Mouse (Mus musculus): ENCODE measurements around the gene Ggt7. TPM values are rescaled to one million over a fixed set of nuclear protein-coding genes. Genes with fewer than 3 reads are reported as not detected.
"Not testable (repeated sequence)": the region's sequence is repeated elsewhere in the genome, so short reads cannot be mapped to it uniquely, and the experiment has no call there.

Ggt7 gene
- polyA plus RNA-seq (2016; fragmentation: Nextera tagmentation; extraction: Ambion mirVana), result 2.0 and 3.0 TPM in 2 replicates

DNA sequence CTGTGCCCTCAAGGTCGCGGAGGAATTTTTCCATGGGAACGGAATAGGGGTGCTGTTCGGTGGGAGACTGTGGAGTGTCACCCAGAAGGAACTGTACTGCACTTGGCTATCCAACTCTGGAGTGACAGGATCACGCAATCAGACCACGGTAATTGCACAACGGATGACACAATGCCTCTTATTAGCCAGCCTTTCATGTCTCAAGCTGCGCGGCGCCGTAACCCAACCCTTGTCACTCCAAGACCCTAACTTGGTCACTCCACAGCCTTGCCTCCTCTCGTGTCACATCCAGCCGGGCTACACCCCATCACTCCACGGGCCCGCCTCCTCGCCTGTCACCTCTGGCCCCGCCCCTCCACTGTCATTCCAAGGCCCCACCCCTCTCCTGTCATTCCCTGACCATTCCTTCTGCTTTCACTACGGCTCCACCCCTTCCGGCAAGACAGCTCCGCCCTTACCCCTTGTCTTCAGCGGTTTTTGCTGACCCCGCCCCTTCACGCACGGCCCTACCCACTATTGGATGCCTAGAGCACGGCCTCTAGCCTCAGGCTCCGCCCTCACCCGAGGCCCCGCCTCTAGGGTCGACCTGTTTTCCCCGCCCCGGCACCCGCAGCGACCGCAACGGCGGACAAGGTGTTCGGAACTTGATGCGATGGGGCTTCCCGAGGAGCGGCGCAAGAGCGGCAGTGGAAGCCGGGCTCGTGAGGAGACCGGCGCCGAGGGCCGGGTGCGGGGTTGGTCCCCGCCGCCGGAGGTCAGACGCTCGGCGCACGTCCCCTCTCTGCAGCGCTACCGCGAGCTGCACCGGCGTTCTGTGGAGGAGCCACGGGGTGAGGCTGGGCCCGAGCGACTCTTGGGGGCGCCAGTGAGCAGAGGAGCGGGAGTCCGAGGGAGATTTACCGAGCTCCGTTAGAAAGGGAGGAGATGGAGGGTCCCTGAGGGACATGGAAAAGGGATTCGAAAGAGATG lies at the start of gene Ggt7, which contains the start of gene Acss2:
TSS of gene Ggt7 (minus strand) at position 783 of the 969 bp plus-strand sequence.
TSS of gene Acss2 (plus strand) at position 494 of the 969 bp plus-strand sequence.
- peak; percentile 100 for ATAC-seq (ENCODE audit: insufficient number of reproducible peaks, low FRiP score)
- no peaks in the 10 kb centered on the region for H3K9me3 ChIP-seq (replicated peaks)
- no peaks in the 10 kb centered on the region for H3K36me3 ChIP-seq
- H3K27me3 ChIP-seq (replicated peaks), result peaks cover 25% of the 10 kb centered on the region
- H3K4me3 ChIP-seq, result peak within 1 kb of the TSS; percentile 97
- H3K9ac ChIP-seq, result peak within 1 kb of the TSS; percentile 75
- peaks cover 16% of the 10 kb centered on the region for H3K4me1 ChIP-seq (replicated peaks)
- peak within 1 kb of the TSS; percentile 66 for H3K27ac ChIP-seq (ENCODE audit: poor library complexity, severe bottlenecking)
- WGBS, result 3% methylated on average over 70 of the region's 70 CpGs
- H3K4me2 ChIP-seq, result peak within 1 kb of the TSS; percentile 96

DNA sequence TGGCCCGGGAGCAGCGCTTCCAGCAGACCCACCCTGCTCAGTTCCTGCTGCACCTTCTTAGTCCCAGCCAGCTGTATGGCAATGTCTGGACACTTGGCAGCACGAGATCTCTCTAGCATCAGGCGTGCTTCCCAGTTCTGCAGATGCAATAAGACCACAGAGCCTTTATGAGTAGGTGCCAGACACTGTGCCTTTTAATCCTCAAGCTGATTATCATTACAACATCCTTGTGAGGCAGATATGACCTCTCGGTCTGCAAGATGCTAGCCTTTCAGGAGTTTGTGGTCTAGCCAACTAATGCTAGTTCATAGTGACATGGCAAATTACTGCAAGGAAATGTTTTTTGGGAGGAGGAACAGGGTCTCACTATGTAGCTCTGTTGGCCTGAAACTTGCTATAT lies 49.7 kb upstream of the Ggt7 start:
- WGBS, result 80% methylated on average over 5 of the region's 5 CpGs
- Histone ChIP-seq H3K9me3 (replicated peaks) (no peaks in the 10 kb centered on the region), H3K36me3 (peaks cover 38% of the 10 kb centered on the region), H3K4me1 (replicated peaks) (no peaks in the 10 kb centered on the region), H3K4me2 (no peak overlapping the region), H3K4me3 (no peak overlapping the region), H3K9ac (no peak overlapping the region), H3K27me3 (replicated peaks) (no peaks in the 10 kb centered on the region), H3K27ac (ENCODE audit: poor library complexity, severe bottlenecking) (no peak overlapping the region)
- ATAC-seq (ENCODE audit: insufficient number of reproducible peaks, low FRiP score), result no peak

DNA sequence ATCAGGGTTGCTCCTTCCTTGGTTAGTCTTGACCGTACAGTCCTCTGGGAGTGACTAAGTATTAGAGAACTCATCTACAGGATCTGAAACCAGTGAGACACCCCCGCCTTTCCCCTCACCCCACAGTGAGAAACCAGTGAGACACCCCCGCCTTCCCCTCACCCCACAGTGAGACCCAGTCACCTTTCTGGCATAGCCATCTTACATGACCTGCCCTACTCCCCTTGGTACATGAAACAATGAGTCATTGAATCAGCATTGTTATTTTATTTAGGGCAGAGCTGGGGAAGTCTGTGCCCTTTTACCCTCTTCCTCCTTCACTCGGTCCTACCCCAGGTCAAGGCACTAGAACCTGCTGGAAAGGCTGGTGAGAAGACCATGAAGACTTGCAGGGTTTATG lies 44.9 kb upstream of the Ggt7 start:
- Histone ChIP-seq H3K4me2 (no peak overlapping the region), H3K4me1 (replicated peaks) (no peaks in the 10 kb centered on the region), H3K27me3 (replicated peaks) (no peaks in the 10 kb centered on the region), H3K4me3 (no peak overlapping the region), H3K36me3 (peaks cover 44% of the 10 kb centered on the region), H3K9me3 (replicated peaks) (no peaks in the 10 kb centered on the region), H3K27ac (ENCODE audit: poor library complexity, severe bottlenecking) (no peak overlapping the region), H3K9ac (no peak overlapping the region)
- 80% methylated on average over 4 of the region's 4 CpGs for WGBS
- no peak for ATAC-seq (ENCODE audit: insufficient number of reproducible peaks, low FRiP score)

DNA sequence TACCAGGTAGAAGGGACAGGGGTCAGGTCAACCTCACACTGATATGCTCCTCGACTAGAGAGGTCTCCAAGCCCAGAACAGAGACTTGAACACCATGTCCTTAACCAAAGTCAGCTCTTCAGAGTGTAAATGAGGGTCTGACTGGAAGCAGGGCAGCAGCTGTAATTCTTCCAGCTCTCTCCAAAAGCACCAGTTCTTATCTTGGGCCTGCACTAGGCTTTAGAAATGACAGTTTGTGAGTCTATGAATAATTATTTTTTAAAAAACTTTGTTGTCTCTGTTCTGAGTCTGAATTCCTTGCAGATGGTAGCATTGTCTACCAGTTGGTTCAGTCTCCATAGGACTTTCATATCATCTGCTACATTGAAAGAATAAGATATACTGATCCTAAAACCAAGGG lies 44.2 kb upstream of the Ggt7 start:
- Histone ChIP-seq H3K4me2 (no peak overlapping the region), H3K9ac (no peak overlapping the region), H3K27me3 (replicated peaks) (no peaks in the 10 kb centered on the region), H3K36me3 (peaks cover 40% of the 10 kb centered on the region), H3K27ac (ENCODE audit: poor library complexity, severe bottlenecking) (no peak overlapping the region), H3K9me3 (replicated peaks) (no peaks in the 10 kb centered on the region), H3K4me1 (replicated peaks) (no peaks in the 10 kb centered on the region), H3K4me3 (no peak overlapping the region)
- WGBS, result 50% methylated on average over 1 of the region's 1 CpGs
- no peak for ATAC-seq (ENCODE audit: insufficient number of reproducible peaks, low FRiP score)

DNA sequence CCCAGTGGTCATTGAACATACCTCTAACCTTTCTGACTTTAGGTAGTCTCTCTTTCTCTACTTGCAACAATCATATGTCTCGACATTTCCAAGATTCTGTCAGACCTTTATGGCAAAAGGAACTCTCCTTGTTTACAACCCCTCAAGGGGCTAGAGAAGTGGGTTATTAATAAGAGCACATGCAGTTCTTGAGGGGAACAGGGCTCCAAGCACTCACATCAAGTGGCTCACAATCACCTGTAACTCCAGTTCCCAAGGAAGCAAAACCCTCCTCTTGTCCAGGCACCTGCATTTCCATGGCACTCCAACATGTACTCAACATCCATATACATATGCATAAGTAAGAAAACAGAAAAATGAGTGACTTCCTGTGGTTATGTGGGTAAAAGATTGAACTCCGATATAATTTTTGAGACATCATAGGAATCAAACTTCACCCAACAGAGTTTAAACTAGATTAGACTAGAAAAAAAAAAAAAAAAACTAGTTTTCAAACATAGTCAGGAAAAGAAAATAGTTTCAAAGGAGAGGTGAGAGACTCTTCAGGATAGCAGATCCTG lies 36.5 kb upstream of the Ggt7 start:
- Histone ChIP-seq H3K36me3 (peaks cover 5% of the 10 kb centered on the region), H3K27me3 (replicated peaks) (no peaks in the 10 kb centered on the region), H3K4me3 (no peak overlapping the region), H3K27ac (ENCODE audit: poor library complexity, severe bottlenecking) (no peak overlapping the region), H3K9ac (no peak overlapping the region), H3K9me3 (replicated peaks) (no peaks in the 10 kb centered on the region), H3K4me2 (no peak overlapping the region), H3K4me1 (replicated peaks) (no peaks in the 10 kb centered on the region)
- no peak for ATAC-seq (ENCODE audit: insufficient number of reproducible peaks, low FRiP score)
- 80% methylated on average over 2 of the region's 2 CpGs for WGBS

DNA sequence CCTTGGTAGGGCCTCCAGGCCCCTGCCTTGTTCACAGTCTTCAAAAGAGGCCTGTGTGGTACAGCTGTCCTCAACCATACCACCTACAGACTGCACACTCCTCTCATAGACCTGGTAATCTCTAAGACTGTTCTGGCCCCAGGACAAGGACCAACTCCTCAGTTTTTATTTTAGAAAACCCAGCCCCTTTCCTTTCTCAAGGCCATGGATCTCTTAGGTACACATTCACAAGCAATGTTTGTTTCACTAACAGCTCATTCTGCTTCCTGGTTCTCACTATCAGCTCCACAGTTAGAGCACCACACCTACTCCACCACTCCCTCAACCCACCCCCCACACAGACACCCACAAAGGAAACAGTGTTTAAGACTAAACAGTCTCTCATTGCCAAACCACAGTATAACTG lies 34.9 kb upstream of the Ggt7 start:
- Histone ChIP-seq H3K9me3 (replicated peaks) (no peaks in the 10 kb centered on the region), H3K4me3 (no peak overlapping the region), H3K9ac (no peak overlapping the region), H3K36me3 (no peaks in the 10 kb centered on the region), H3K4me2 (no peak overlapping the region), H3K4me1 (replicated peaks) (no peaks in the 10 kb centered on the region), H3K27me3 (replicated peaks) (no peaks in the 10 kb centered on the region), H3K27ac (ENCODE audit: poor library complexity, severe bottlenecking) (no peak overlapping the region)
- no peak for ATAC-seq (ENCODE audit: insufficient number of reproducible peaks, low FRiP score)

DNA sequence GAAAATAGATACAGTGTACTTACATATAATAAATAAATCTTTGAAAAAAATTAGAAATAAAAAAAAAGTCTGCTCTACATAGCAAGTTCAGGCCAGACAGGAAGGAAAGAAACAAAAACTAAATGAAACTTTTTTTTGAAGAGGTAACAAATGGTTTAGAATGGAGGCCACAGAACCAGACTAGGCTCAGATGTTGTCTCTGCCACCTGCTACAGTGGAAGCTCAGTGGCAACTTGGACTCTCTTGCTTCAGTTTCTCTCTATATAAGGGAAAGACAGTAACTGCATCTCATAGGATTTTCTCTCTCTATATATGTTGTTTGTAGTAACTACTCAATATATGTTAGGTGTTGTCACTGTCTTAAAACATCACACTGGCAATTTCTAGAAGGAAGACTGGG lies 34.3 kb upstream of the Ggt7 start:
- Histone ChIP-seq H3K9ac (no peak overlapping the region), H3K36me3 (no peaks in the 10 kb centered on the region), H3K27ac (ENCODE audit: poor library complexity, severe bottlenecking) (no peak overlapping the region), H3K4me2 (no peak overlapping the region), H3K4me3 (no peak overlapping the region), H3K4me1 (replicated peaks) (no peaks in the 10 kb centered on the region), H3K27me3 (replicated peaks) (no peaks in the 10 kb centered on the region), H3K9me3 (replicated peaks) (no peaks in the 10 kb centered on the region)
- no peak for ATAC-seq (ENCODE audit: insufficient number of reproducible peaks, low FRiP score)

DNA sequence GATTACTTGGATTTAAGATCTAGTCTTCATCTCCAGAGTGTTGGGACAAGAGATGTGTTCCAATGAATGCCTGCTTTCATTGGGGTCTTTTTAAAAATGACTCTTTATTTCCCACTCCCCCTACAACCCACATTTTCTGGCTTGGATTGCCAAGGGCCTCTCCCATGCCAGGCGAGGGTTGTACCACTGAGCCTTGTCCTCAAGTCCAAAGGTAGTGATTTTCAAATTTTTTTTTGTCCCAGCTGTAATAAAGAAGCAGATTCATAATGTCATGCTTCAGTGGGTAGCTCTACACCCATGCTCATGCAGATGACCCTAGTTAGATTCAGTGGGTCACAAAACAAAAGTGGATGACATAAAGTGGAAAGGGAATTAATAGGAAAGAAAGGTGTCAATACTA lies 28.9 kb upstream of the Ggt7 start:
- H3K27ac ChIP-seq (ENCODE audit: poor library complexity, severe bottlenecking), result no peak overlapping the region
- no peaks in the 10 kb centered on the region for H3K36me3 ChIP-seq
- 55% methylated on average over 1 of the region's 1 CpGs for WGBS
- H3K9me3 ChIP-seq (replicated peaks), result no peaks in the 10 kb centered on the region
- ATAC-seq (ENCODE audit: insufficient number of reproducible peaks, low FRiP score), result no peak
- 0 out of 2 replicates have a peak, but pooled peaks cover 7% of the 10 kb centered on the region for H3K4me1 ChIP-seq (replicated peaks)
- H3K4me3 ChIP-seq, result no peak overlapping the region
- H3K4me2 ChIP-seq, result no peak overlapping the region
- no peaks in the 10 kb centered on the region for H3K27me3 ChIP-seq (replicated peaks)
- no peak overlapping the region for H3K9ac ChIP-seq

DNA sequence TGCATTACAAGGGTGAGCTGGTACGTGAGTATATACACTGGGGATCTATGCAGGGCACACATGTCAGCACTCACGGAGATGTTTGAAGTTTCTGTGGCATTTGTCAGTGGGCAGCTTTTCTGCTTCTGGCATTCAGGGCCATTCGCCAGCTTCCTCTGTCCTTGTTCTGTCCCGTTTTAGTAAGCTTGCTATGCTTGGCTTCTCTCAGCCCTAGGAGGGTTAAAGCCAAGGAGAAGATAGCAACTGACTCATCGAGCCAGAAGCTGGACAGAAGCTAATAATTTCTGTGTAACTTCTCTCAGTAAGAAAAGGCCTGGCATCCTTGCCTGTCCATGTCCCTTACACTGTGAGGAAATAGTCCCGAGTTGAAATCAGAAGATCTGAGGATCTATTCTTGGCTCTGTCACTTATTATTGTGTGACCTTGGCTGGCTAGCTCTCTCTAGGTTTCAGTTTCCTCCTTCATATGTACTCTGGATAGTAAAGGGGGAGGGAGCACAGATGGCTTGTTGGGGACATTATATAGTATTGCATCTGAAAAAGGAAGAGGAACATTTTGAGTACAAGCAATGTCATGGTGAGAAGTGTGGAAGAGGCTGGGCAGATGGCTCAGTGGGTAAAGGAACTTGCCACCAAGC lies 22.9 kb upstream of the Ggt7 start:
- ATAC-seq (ENCODE audit: insufficient number of reproducible peaks, low FRiP score), result no peak
- Histone ChIP-seq H3K36me3 (no peaks in the 10 kb centered on the region), H3K9me3 (replicated peaks) (no peaks in the 10 kb centered on the region), H3K27ac (ENCODE audit: poor library complexity, severe bottlenecking) (peak overlapping the region; percentile 86), H3K4me3 (no peak overlapping the region), H3K4me1 (replicated peaks) (peaks cover 17% of the 10 kb centered on the region), H3K4me2 (peak overlapping the region; percentile 35), H3K9ac (no peak overlapping the region), H3K27me3 (replicated peaks) (no peaks in the 10 kb centered on the region)
- WGBS, result 36% methylated on average over 6 of the region's 6 CpGs

DNA sequence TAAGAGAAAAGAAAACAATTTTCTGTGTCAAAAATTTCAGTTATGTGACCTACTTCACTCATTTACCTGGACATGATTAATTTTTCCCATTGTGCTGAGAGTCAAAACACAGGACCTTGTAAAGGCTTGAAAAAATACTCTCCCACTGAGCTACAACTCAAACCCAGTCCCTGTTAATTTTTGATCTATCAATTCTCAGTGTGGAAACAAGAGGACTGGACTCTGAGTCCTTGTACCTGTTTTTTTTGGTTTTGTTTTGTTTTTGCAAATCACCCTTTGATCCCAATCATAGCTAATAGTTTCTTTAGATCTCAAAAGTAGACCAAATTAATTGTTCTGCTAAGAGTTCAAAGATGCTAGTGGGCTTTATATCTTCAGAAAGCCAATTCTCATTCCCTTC lies 21.7 kb upstream of the Ggt7 start:
- no peak for ATAC-seq (ENCODE audit: insufficient number of reproducible peaks, low FRiP score)
- Histone ChIP-seq H3K4me3 (no peak overlapping the region), H3K9ac (no peak overlapping the region), H3K9me3 (replicated peaks) (no peaks in the 10 kb centered on the region), H3K27me3 (replicated peaks) (no peaks in the 10 kb centered on the region), H3K4me1 (replicated peaks) (peaks cover 17% of the 10 kb centered on the region), H3K4me2 (no peak overlapping the region), H3K27ac (ENCODE audit: poor library complexity, severe bottlenecking) (no peak overlapping the region), H3K36me3 (no peaks in the 10 kb centered on the region)

DNA sequence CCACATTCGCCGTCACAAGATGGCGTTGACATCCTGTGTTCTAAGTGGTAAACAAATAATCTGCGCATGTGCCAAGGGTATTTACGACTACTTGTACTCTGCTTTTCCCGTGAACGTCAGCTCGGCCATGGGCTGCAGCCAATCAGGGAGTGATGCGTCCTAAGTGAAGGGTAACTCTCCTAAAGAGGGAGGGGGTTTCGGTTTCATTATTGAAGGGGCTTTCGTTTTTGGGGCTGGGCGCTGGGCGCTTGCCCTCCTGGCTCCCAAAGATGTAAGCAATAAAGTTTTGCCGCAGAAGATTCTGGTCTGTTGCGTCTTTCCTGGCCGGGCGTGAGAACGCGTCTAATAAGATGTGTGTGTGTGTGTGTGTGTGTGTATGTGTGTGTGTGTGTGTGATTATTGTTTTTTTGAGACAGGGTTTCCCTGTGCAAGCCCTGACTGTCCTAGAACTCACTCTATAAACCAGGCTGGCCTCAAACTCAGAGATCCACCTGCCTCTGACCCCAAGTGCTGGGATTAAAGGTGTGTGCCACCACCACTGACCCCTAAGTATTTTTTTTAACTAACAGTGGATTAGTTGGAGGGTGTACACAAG lies 20.5 kb upstream of the Ggt7 start:
- H3K36me3 ChIP-seq; H3K9me3 ChIP-seq (replicated peaks); H3K27ac ChIP-seq (ENCODE audit: poor library complexity, severe bottlenecking); H3K4me3 ChIP-seq; H3K27me3 ChIP-seq (replicated peaks); H3K9ac ChIP-seq; ATAC-seq (ENCODE audit: insufficient number of reproducible peaks, low FRiP score): not testable (repeated sequence)
- 59% methylated on average over 19 of the region's 19 CpGs for WGBS
- Histone ChIP-seq H3K4me2 (peak overlapping the region; percentile 17), H3K4me1 (replicated peaks) (peaks cover 17% of the 10 kb centered on the region)

All from heart, embryonic 12.5 days (tissue).